Mouse (Mus musculus) ES-E14 (cell line): ENCODE measurements around the gene Stk25. TPM values are rescaled to one million over a fixed set of nuclear protein-coding genes. Genes with fewer than 3 reads are reported as not detected.

Experiments
- DNase-seq: peaks from one replicate; pipeline ENCODE4 v3.0.0-alpha.2; 2013; ENCODE audit warnings: low read depth, low spot score
- H3K27ac ChIP-seq: 2 replicates; pipeline ENCODE4 v1.5.1; 2012; ENCODE audit warnings: low read depth, mild to moderate bottlenecking, low read length, moderate library complexity, mixed read lengths; ENCODE audit not compliant: poor library complexity, insufficient read depth, severe bottlenecking
- H3K36me3 ChIP-seq: 2 replicates; pipeline ENCODE4 v1.6.1; 2012; ENCODE audit warnings: mild to moderate bottlenecking, low read length, moderate library complexity, mixed read lengths; ENCODE audit not compliant: control insufficient read depth, poor library complexity, insufficient read depth, severe bottlenecking
- H3K4me1 ChIP-seq, 2 experiments: fragments of 150-350 bp in 1 of 2; sonication (generic) in 1 of 2; 2 replicates each; pipeline ENCODE4 v1.6.1; 2012; ENCODE audit warnings: low read length in 2 of 2, mild to moderate bottlenecking in 1 of 2, mixed read lengths in 1 of 2; ENCODE audit not compliant: control insufficient read depth in 2 of 2, insufficient read depth in 2 of 2, poor library complexity in 1 of 2
- H3K4me3 ChIP-seq, 2 experiments: fragments of 150-350 bp in 1 of 2; sonication (generic) in 1 of 2; 2 replicates each; pipeline ENCODE4 v1.5.1; 2012; ENCODE audit warnings: low read length in 2 of 2, low read depth in 1 of 2, mild to moderate bottlenecking in 1 of 2, mixed read lengths in 1 of 2; ENCODE audit not compliant: insufficient read depth in 1 of 2, poor library complexity in 1 of 2, severe bottlenecking in 1 of 2
- H3K9ac ChIP-seq: 2 replicates; pipeline ENCODE4 v1.6.1; 2012; ENCODE audit warnings: low read depth, mild to moderate bottlenecking, low read length, mixed read lengths; ENCODE audit not compliant: poor library complexity, insufficient read depth, severe bottlenecking
- H3K9me3 ChIP-seq: fragments of 150-350 bp; sonication (generic); 2 replicates; pipeline ENCODE4 v1.6.1; 2012; ENCODE audit warnings: low read depth, mild to moderate bottlenecking, low read length; ENCODE audit not compliant: control insufficient read depth, insufficient read depth
- CHD2 ChIP-seq: IDR thresholded peaks from 2 replicates; pipeline ENCODE4 v1.6.1; 2014; ENCODE audit warnings: mild to moderate bottlenecking, low read depth, low read length, inconsistent platforms
- HCFC1 ChIP-seq: IDR thresholded peaks from 2 replicates; pipeline ENCODE4 v1.6.1; 2012; ENCODE audit warnings: low read length, inconsistent platforms, borderline replicate concordance; ENCODE audit not compliant: insufficient read depth
- MAFK ChIP-seq: IDR thresholded peaks from 2 replicates; pipeline ENCODE4 v1.6.1; 2014; ENCODE audit warnings: mild to moderate bottlenecking, low read depth, low read length, inconsistent platforms; ENCODE audit not compliant: insufficient read depth
- ZC3H11A ChIP-seq: IDR thresholded peaks from 2 replicates; pipeline ENCODE4 v1.6.1; 2012; ENCODE audit warnings: low read depth, mild to moderate bottlenecking, inconsistent platforms, low read length, borderline replicate concordance
- ZNF384 ChIP-seq: IDR thresholded peaks from 2 replicates; pipeline ENCODE4 v1.6.1; 2012; ENCODE audit warnings: low read depth, low read length, inconsistent platforms
- in situ Hi-C, 2 experiments: fragments of 600-800 bp; cut with MboI; formaldehyde crosslinking; loops; one replicate each; pipeline ENCODE4 v1.15.1; 2025; ENCODE audit warnings: low sequenced_read_pairs in 2 of 2, inconsistent platforms in 1 of 2; ENCODE audit not compliant: unreplicated experiment in 2 of 2
- total RNA-seq: library from RNA; depleted of rRNA; stranded (reverse); fragments of 300-350 nt; gene quantifications from 2 replicates; pipeline ENCODE4 v1.2.3, GENCODE M21; 2012

The Stk25 gene
- total RNA-seq, 1 experiment = 62.0 TPM

DNA sequence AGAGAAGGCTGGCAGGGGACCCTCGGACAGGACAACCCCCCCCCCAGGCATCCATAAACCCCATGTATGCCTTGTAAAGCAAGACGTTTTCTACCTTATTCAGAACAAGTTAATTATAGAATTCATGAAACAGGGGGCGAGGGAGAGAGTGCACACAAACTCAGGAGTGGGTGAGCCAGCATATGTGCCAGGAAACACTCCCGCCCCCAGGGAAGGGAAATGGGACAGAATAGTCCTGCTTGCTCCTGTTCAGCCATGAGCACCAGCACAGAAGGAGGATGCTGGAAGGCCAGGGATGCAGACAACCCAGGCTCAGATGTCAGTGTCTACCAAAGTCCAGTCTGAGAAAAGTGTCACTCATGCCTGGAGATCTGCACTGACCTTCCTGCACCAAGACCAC, 40.7 kb upstream of the Stk25 start:
- TF ChIP-seq CHD2 (no peak), HCFC1 (no peak), ZC3H11A (no peak), MAFK (no peak), ZNF384 (no peak)
- DNase-seq = no peak
- H3K4me3 ChIP-seq = no peak overlapping the region
- no peak overlapping the region for H3K9ac ChIP-seq
- in situ Hi-C loops = no loop called here
- no peak overlapping the region for H3K27ac ChIP-seq
- H3K36me3 ChIP-seq = peaks cover 12% of the 10 kb centered on the region
- peaks cover 0 to 2% of the 10 kb centered on the region in 2 experiments; a peak in 1 of 4 replicates for H3K4me1 ChIP-seq
- H3K9me3 ChIP-seq = no peaks in the 10 kb centered on the region

DNA sequence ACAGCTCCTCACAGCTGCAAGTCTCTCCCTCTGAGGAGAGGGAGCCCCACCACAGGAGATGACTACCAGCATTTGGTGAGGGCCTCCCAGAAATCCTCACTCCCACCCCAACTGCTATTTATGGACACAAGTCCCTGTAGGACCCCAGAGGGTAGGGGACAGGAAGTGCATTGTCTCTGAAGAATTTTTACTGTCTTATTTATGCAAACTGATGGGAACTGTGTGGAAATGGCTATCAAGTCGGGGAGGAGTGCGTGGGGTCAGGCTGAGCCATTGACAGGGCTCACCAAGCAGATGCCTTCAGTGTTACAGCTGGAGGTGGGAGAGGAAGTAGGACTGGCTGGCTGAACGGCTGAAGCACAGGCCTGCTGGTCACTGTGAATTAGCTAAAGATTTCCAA, 38.9 kb upstream of the Stk25 start:
- Histone ChIP-seq H3K4me1 (peaks cover 0 to 4% of the 10 kb centered on the region in 2 experiments; a peak in 1 of 4 replicates), H3K9ac (no peak overlapping the region), H3K4me3 (no peak overlapping the region), H3K9me3 (no peaks in the 10 kb centered on the region), H3K36me3 (peaks cover 11% of the 10 kb centered on the region), H3K27ac (no peak overlapping the region; the same call in 1 of the 2 replicates)
- no peak for DNase-seq
- TF ChIP-seq ZNF384 = no peak
- TF ChIP-seq MAFK = no peak
- no peak for TF ChIP-seq HCFC1
- TF ChIP-seq CHD2 = no peak
- TF ChIP-seq ZC3H11A = no peak
- in situ Hi-C loops = no loop called here

DNA sequence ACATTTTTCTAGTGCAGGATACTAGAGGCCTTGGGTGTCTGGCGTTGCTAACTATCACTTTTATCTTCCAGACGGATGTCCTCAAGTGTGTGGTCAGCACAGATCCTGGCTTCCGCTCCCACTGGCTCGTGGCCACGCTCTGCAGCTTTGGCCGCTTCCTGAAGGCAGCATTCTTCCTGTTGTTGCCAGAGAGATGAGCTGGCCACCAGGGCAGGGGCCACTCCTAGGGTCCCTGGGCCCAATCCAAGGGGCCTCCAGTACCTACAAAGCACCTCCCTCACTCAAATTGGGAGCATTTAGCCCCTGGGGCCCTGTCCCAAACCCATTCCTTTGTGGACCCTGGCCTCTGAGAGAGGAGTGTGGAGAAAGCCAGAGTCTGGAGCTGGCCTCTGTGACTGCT, 36.5 kb upstream of the Stk25 start:
- Histone ChIP-seq H3K9ac (no peak overlapping the region), H3K4me3 (no peak overlapping the region), H3K27ac (no peak overlapping the region), H3K36me3 (peaks cover 15% of the 10 kb centered on the region), H3K9me3 (no peaks in the 10 kb centered on the region), H3K4me1 (peaks cover 0 to 4% of the 10 kb centered on the region in 2 experiments; a peak in 1 of 4 replicates)
- in situ Hi-C loops = no loop called here
- DNase-seq = no peak
- TF ChIP-seq ZNF384 (no peak), CHD2 (no peak), ZC3H11A (no peak), HCFC1 (no peak), MAFK (no peak)

- in situ Hi-C loops = no loop called here
- Histone ChIP-seq H3K27ac (no peak overlapping the region), H3K36me3 (peaks cover 17% of the 10 kb centered on the region), H3K4me3 (no peak overlapping the region), H3K4me1 (peaks cover 0 to 4% of the 10 kb centered on the region in 2 experiments; a peak in 1 of 4 replicates), H3K9me3 (no peaks in the 10 kb centered on the region), H3K9ac (0 out of 2 replicates have a peak overlapping the region, but pooled peaks have one; percentile 16)
- no peak for DNase-seq
- no peak for TF ChIP-seq MAFK
- no peak for TF ChIP-seq ZC3H11A
- no peak for TF ChIP-seq ZNF384
- TF ChIP-seq HCFC1 = no peak
- TF ChIP-seq CHD2 = no peak
Observed at GRCm38 (mm10) chr1:93693943-93694342, 35.5 kb upstream of the Stk25 start.

DNA sequence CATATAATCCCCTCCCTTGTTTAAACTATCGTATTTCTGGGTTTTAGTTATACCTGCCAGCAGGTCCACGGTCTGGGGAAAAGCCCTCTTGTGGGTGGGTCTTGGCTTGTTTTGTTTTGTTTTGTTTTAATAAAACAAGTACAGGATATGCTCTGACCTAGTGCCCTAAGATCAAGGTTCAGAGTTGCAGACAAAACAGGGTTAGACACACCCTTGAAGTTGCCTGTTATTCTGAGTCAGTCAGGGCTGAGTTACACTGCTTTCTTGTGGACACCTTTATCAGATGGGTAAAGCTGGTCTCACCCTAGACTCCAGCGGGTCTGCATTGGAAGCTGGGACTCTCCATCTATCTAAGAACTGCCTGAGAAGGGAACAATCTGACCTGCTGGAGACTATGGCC, 35.0 kb upstream of the Stk25 start:
- in situ Hi-C loops = no loop called here
- Histone ChIP-seq H3K9ac (no peak overlapping the region), H3K4me1 (peaks cover 0 to 4% of the 10 kb centered on the region in 2 experiments; a peak in 1 of 4 replicates), H3K27ac (no peak overlapping the region), H3K4me3 (no peak overlapping the region), H3K36me3 (peaks cover 19% of the 10 kb centered on the region), H3K9me3 (no peaks in the 10 kb centered on the region)
- no peak for DNase-seq
- TF ChIP-seq ZNF384 (no peak), MAFK (no peak), HCFC1 (no peak), CHD2 (no peak), ZC3H11A (no peak)
